Mouse (Mus musculus) kidney, embryonic 14.5 days (tissue): Measurements from ENCODE around the gene Zc2hc1b. TPM values are rescaled to one million over a fixed set of nuclear protein-coding genes. Genes with fewer than 3 reads are reported as not detected.
A peak's percentile ranks its signal among the peaks of the same experiment; 100 is the strongest.

Experiments
- ATAC-seq: fragments of 200-750 bp; cut with Nextera tagmentation; 2 replicates; pipeline ENCODE4 v1.8.0; 2017; ENCODE audit warnings: moderate number of reproducible peaks, mild to moderate bottlenecking, moderate TSS enrichment, moderate library complexity; ENCODE audit not compliant: low FRiP score, low TSS enrichment
- H3K27ac ChIP-seq: fragments of 300-500 bp; sonication (generic); 2 replicates; pipeline ENCODE4 v1.5.1; 2014; ENCODE audit warnings: low read depth, mild to moderate bottlenecking, low read length, moderate library complexity, mixed read lengths
- H3K27me3 ChIP-seq: fragments of 300-500 bp; sonication (generic); 2 replicates; pipeline ENCODE4 v1.6.1; 2014; ENCODE audit warnings: mild to moderate bottlenecking, low read length; ENCODE audit not compliant: control insufficient read depth, insufficient read depth
- H3K36me3 ChIP-seq: fragments of 300-500 bp; sonication (generic); 2 replicates; pipeline ENCODE4 v1.6.1; 2014; ENCODE audit warnings: low read length, mixed read lengths; ENCODE audit not compliant: control insufficient read depth, insufficient read depth
- H3K4me1 ChIP-seq: fragments of 300-500 bp; sonication (generic); 2 replicates; pipeline ENCODE4 v1.6.1; 2014; ENCODE audit warnings: low read length, mixed read lengths; ENCODE audit not compliant: control insufficient read depth, insufficient read depth
- H3K4me2 ChIP-seq: fragments of 300-500 bp; sonication (generic); replicated peaks from 2 replicates; pipeline ENCODE4 v1.6.1; 2014; ENCODE audit warnings: low read depth, mild to moderate bottlenecking, low read length
- H3K4me3 ChIP-seq: fragments of 300-500 bp; sonication (generic); 2 replicates; pipeline ENCODE4 v1.5.1; 2014; ENCODE audit warnings: mild to moderate bottlenecking, low read length
- H3K9ac ChIP-seq: fragments of 300-500 bp; sonication (generic); 2 replicates; pipeline ENCODE4 v1.6.1; 2014; ENCODE audit warnings: low read depth, mild to moderate bottlenecking, low read length, moderate library complexity
- H3K9me3 ChIP-seq: fragments of 300-500 bp; sonication (generic); 2 replicates; pipeline ENCODE4 v1.6.1; 2016; ENCODE audit warnings: low read length; ENCODE audit not compliant: control insufficient read depth
- WGBS: fragments of 180-500 bp; shearing (Covaris S2); extraction: QIAGEN DNeasy Blood & Tissue Kit; methylation state at CpG from one replicate; pipeline ENCODE4 v1.1.7; 2014; 5-methylcytosine and 5-hydroxymethylcytosine counted together
- polyA plus RNA-seq: library from polyadenylated mRNA; unstranded; fragments of >200 nt; fragmentation: Nextera tagmentation; extraction: Ambion mirVana; gene quantifications from 2 replicates; pipeline ENCODE4 v1.2.1, GENCODE M21; 2014

The Zc2hc1b gene
- polyA plus RNA-seq, 1 experiment from 2014 or later = not detected

- H3K27me3 ChIP-seq = no peaks in the 10 kb centered on the region
- H3K9me3 ChIP-seq = no peaks in the 10 kb centered on the region
- 95% methylated on average over 4 of the region's 4 CpGs for WGBS
- H3K36me3 ChIP-seq = peaks cover 67% of the 10 kb centered on the region
- no peaks in the 10 kb centered on the region for H3K4me1 ChIP-seq
- no peak overlapping the region for H3K27ac ChIP-seq
- no peak for ATAC-seq
- no peak overlapping the region for H3K4me3 ChIP-seq
- no peak overlapping the region for H3K4me2 ChIP-seq
- no peak overlapping the region for H3K9ac ChIP-seq
Observed at GRCm38 (mm10) chr10:13184170-13184766, 6.4 kb upstream of the Zc2hc1b start.

- Histone ChIP-seq H3K4me1 (no peaks in the 10 kb centered on the region), H3K27ac (no peak overlapping the region), H3K9me3 (no peaks in the 10 kb centered on the region), H3K4me3 (no peak overlapping the region), H3K36me3 (peaks cover 77% of the 10 kb centered on the region), H3K9ac (no peak overlapping the region), H3K27me3 (no peaks in the 10 kb centered on the region), H3K4me2 (no peak overlapping the region)
- WGBS = 88% methylated on average over 7 of the region's 7 CpGs
- ATAC-seq = no peak
Observed at GRCm38 (mm10) chr10:13180211-13180610, 2.4 kb upstream of the Zc2hc1b start.

- no peak overlapping the region for H3K4me3 ChIP-seq
- no peak overlapping the region for H3K9ac ChIP-seq
- no peak overlapping the region for H3K4me2 ChIP-seq
- H3K4me1 ChIP-seq = no peaks in the 10 kb centered on the region
- peaks cover 44% of the 10 kb centered on the region for H3K36me3 ChIP-seq
- no peaks in the 10 kb centered on the region for H3K27me3 ChIP-seq
- no peak for ATAC-seq
- H3K9me3 ChIP-seq = no peaks in the 10 kb centered on the region
- 91% methylated on average over 7 of the region's 7 CpGs for WGBS
- no peak overlapping the region for H3K27ac ChIP-seq
Observed at GRCm38 (mm10) chr10:13175866-13176265, 2.0 kb downstream of the Zc2hc1b start.

GRCm38 (mm10) chr10:13172798-13173221 is 5.0 kb downstream of the Zc2hc1b start:
- no peak overlapping the region for H3K9ac ChIP-seq
- peak; percentile 74; the same call in 1 of the 2 replicates for ATAC-seq
- no peaks in the 10 kb centered on the region for H3K27me3 ChIP-seq
- peaks cover 14% of the 10 kb centered on the region; the same call in 1 of the 2 replicates for H3K36me3 ChIP-seq
- H3K9me3 ChIP-seq = no peaks in the 10 kb centered on the region
- no peak overlapping the region for H3K4me3 ChIP-seq
- H3K4me1 ChIP-seq = no peaks in the 10 kb centered on the region
- no peak overlapping the region for H3K4me2 ChIP-seq
- 25% methylated on average over 10 of the region's 10 CpGs for WGBS
- H3K27ac ChIP-seq = no peak overlapping the region

- 50% methylated on average over 2 of the region's 2 CpGs for WGBS
- no peak overlapping the region for H3K9ac ChIP-seq
- H3K4me2 ChIP-seq = no peak overlapping the region
- H3K9me3 ChIP-seq = no peaks in the 10 kb centered on the region
- peaks cover under 1% of the 10 kb centered on the region; the same call in 1 of the 2 replicates for H3K36me3 ChIP-seq
- H3K4me1 ChIP-seq = no peaks in the 10 kb centered on the region
- H3K4me3 ChIP-seq = no peak overlapping the region
- no peaks in the 10 kb centered on the region for H3K27me3 ChIP-seq
- no peak overlapping the region for H3K27ac ChIP-seq
- peak; percentile 33; the same call in 1 of the 2 replicates for ATAC-seq
Observed at GRCm38 (mm10) chr10:13171461-13171860, 6.4 kb downstream of the Zc2hc1b start.

- no peak overlapping the region for H3K9ac ChIP-seq
- H3K4me3 ChIP-seq = no peak overlapping the region
- H3K27me3 ChIP-seq = no peaks in the 10 kb centered on the region
- WGBS = 30% methylated on average over 12 of the region's 12 CpGs
- no peaks in the 10 kb centered on the region for H3K4me1 ChIP-seq
- no peaks in the 10 kb centered on the region for H3K9me3 ChIP-seq
- ATAC-seq = 0 out of 2 replicates have a peak, but pooled peaks have one; percentile 26
- no peaks in the 10 kb centered on the region for H3K36me3 ChIP-seq
- no peak overlapping the region for H3K4me2 ChIP-seq
- no peak overlapping the region for H3K27ac ChIP-seq
Observed at GRCm38 (mm10) chr10:13170739-13171448, 6.9 kb downstream of the Zc2hc1b start.

GRCm38 (mm10) chr10:13168461-13168860 is 9.4 kb downstream of the Zc2hc1b start:
- H3K36me3 ChIP-seq = no peaks in the 10 kb centered on the region

GRCm38 (mm10) chr10:13162031-13162430 is 15.8 kb downstream of the Zc2hc1b start:
- H3K36me3 ChIP-seq = no peaks in the 10 kb centered on the region
- H3K9me3 ChIP-seq = no peaks in the 10 kb centered on the region
- no peak overlapping the region for H3K4me3 ChIP-seq
- H3K27ac ChIP-seq = no peak overlapping the region
- H3K4me1 ChIP-seq = no peaks in the 10 kb centered on the region
- no peak overlapping the region for H3K9ac ChIP-seq
- no peak for ATAC-seq
- WGBS = 76% methylated on average over 4 of the region's 4 CpGs
- H3K27me3 ChIP-seq = no peaks in the 10 kb centered on the region
- no peak overlapping the region for H3K4me2 ChIP-seq

More at GRCm38 (mm10) chr10:13168461-13168860, 9.4 kb downstream of the Zc2hc1b start:
- no peak overlapping the region for H3K9ac ChIP-seq
- no peak overlapping the region for H3K4me2 ChIP-seq
- no peaks in the 10 kb centered on the region for H3K27me3 ChIP-seq
- H3K4me3 ChIP-seq = no peak overlapping the region
- no peak overlapping the region for H3K27ac ChIP-seq
- 86% methylated on average over 5 of the region's 5 CpGs for WGBS
- no peaks in the 10 kb centered on the region for H3K9me3 ChIP-seq
- ATAC-seq = no peak
- H3K4me1 ChIP-seq = no peaks in the 10 kb centered on the region

- WGBS = 95% methylated on average over 4 of the region's 4 CpGs
- Histone ChIP-seq H3K9ac (no peak overlapping the region), H3K27ac (no peak overlapping the region), H3K4me1 (no peaks in the 10 kb centered on the region), H3K4me3 (no peak overlapping the region), H3K27me3 (no peaks in the 10 kb centered on the region), H3K36me3 (no peaks in the 10 kb centered on the region), H3K9me3 (no peaks in the 10 kb centered on the region), H3K4me2 (no peak overlapping the region)
- ATAC-seq = no peak
Observed at GRCm38 (mm10) chr10:13160913-13161312, 16.9 kb downstream of the Zc2hc1b start.
